Mouse (Mus musculus) monocyte, adult 2 months (primary cell): ENCODE results near the gene Adgrd1.

Experiments
- DNase-seq, 2 experiments: peaks; one replicate each; pipeline ENCODE4 v3.0.0; 2022; ENCODE audit warnings: low spot score in 2 of 2, low read depth in 1 of 2

Gene Adgrd1

GRCm38 (mm10) chr5:129189071-129189470 is 92.5 kb downstream of the Adgrd1 start:
- no peak for DNase-seq

DNA sequence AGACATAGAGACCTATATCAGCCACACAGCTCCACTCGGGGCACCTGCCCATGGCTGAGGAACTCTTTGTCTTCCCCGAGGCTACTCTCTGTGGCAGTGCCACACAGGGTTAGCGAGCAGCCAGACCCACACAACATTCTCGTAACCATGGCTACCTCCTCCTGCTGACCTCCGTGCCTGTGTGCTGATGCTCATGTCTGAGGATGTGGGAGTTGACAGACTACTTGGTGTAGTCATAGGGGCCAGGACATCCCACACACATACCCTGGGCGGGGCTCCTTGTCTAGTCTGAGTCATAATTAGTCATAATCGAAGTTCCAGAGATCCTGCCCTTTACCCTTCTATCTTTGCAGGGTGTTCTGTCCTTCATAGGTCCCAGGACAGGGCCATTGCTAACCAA is 93.5 kb downstream of the Adgrd1 start:
- no peak for DNase-seq

DNA sequence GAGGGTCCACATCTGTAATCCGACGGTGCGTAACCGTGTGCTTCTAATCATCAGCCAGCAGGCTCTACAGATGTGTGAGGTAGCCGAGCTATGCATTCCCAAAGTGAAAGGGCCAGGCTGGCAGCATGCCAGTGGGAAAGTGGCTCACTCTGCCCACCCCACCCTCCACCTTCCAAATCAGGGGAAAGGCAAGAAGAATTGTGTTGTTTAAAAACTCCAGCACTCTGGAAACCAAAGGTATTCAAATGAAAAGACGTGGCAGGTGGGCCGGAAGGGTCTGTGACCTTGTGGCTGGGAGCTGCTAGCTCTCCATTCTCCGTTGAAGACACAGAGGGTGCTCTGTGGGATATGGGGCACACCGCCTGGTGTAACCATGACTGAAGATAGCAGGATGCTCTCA is 100.0 kb downstream of the Adgrd1 start:
- no peak for DNase-seq

- DNase-seq: no peak
These were observed 100.5 kb downstream of the Adgrd1 start for GRCm38 (mm10) chr5:129196971-129197519.

DNA sequence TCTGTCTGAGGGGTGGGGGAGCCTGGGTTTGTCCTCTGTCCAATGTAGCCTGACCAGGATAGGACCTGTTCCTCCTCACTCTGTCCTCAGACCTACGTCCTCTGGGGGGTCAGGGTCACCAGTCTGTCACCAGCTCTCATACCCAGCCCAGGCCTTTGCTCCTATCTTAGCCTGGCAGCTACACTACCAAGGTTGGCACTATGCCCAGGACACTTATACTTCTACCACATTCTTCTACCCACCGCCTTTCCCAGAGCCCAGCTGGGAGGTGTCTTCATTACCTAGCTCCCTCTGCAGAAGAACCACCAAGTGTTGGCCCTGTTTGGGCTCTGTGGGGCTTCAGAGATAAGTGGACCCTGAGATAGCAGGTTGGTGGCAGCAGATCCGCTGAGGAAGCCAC is 103.6 kb downstream of the Adgrd1 start:
- no peak for DNase-seq

DNA sequence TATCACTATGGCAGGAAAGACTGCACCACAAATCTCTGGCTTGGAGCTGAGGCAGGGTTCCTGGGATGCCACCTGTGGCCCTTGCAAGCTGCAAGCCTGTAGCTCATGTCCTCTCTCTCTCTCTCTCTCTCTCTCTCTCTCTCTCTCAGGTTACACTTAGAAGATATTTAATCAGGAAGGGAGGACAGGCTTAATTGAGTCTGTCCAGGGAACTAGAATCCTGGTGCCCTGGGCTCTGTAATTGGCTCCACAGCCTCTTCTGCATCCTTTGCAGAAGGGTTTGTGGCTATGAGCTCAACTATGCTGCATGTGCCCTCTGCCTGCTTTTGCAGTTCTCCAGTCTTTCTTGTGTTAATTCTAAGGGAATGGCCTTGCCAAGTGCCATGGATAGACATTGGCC is 111.7 kb downstream of the Adgrd1 start:
- no peak for DNase-seq

DNA sequence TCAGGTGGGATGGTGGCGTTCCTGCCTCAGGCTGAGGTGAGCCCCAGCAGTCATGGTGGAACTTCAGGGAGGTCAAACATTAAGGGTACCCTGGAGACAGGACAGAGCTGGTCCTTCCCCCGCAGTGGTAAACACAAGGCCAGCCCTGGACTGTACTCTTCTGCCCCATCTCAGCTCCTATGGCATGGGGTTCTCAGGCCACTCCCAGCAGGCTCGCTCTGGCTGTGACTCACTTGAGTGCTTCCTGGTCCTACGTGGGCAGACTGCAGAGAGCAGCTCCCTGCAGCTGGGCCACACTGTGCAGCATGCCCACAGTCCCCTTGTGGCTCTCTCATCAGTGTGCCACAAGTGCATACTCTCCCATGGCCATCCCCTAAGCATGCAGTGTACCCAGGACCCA is 112.3 kb downstream of the Adgrd1 start:
- no peak for DNase-seq

DNA sequence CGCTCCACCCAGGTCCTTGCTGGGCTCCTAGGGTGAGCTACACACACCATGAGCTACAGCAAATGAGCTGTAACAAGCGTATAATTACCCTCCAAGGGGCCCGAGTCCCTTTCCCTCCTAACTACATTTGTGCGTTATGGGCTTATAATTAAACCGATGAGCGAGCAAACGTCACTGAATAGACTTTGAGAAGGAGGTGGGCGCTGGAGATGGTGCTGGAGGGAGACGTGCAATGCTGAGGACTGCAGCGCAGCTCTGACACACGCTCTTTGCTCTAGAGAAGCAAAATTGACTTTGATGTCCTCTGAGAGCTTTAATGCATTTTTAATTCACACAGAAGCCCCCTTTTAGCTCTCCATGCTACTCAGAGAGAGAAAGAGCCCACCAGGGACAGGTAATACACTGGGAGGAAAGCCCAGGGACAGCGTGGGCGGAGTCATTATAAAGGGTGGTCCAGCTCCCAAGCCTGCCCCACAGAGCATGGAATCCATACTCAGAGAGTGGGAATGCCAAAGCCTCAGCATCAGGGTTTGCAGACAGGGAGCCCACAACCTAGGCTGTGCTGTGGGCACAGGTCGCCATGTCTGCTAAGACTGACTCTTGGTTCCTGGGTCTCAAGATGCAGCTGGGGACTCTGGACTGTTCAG is 115.0 kb downstream of the Adgrd1 start:
- DNase-seq: no peak

DNA sequence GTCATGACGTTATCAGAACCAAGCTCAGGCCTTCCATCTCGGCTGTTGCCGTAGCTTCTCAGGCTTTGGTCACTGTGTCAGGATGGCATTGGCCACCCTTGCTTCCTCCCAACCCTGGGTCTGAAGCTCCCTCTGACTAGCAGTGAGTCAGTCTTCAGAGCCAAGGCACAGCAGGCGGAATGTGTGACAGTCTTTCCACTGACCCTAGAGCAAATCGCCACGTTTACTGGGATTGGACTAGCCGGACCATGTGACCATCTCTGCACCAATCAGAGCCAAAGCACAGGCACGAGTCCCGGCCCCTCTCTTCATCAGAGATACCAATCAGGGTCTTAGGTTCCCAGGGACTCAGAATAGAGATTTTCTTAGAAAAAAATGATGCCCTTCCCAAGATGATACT is 117.5 kb downstream of the Adgrd1 start:
- DNase-seq: no peak

DNA sequence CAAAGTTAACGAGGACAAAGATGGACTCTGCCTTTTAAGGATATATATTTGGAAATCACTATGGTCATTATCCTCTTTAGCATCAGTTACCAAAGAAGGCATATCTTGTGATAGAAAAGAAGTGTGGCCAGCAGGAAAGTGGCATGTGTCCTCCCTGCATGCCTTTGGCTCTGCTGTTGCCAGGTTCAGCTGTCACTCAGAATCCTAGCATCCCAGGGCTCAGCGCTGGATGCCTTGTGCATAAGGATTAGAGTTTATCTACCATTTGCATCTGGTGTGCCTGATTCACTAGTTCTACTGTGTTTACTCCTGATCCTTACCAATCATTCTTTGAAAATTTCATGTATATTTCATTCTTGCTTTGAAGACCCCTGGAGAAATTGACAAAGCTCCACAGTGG is 119.5 kb downstream of the Adgrd1 start:
- no peak for DNase-seq

GRCm38 (mm10) chr5:129217481-129218221 is 121.1 kb downstream of the Adgrd1 start:
- DNase-seq: no peak

DNA sequence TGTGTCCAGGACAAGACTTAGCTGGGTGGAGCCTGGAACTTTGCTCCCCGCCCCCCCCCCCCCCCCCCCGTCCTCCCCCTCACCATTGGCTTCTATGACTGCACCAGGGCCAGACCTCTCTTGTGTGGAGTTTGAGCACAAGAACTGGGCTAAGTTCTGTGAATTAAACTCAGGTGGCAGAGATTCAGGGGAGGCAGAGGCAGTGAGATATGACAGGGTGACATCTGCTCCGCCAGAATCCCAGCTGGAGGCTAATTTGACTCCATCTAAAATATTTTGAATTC is 121.6 kb downstream of the Adgrd1 start:
- DNase-seq: no peak

DNA sequence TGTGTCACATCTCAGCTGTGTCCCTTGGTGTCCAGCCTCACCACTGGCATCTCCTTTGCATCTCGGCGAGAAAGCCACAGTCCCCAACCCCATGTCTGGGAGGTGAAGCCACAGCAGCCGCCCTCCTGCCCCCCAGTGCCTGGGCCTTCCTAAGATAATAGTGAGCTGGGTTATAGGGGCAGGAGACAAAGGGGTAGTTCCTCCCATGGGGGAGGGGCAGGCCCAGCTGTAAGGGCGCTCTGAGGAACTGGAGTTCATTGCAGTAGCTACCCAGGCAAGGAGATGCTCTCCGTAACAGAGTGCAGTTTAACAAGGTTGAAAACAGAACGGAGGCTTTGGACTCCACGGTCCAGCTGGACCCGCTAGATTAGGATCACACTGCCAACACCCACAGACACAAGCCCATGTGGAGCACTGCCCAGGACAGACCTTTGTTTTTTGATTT is 122.0 kb downstream of the Adgrd1 start:
- no peak for DNase-seq

- DNase-seq: no peak
These were observed 122.7 kb downstream of the Adgrd1 start for GRCm38 (mm10) chr5:129219178-129219760.

DNA sequence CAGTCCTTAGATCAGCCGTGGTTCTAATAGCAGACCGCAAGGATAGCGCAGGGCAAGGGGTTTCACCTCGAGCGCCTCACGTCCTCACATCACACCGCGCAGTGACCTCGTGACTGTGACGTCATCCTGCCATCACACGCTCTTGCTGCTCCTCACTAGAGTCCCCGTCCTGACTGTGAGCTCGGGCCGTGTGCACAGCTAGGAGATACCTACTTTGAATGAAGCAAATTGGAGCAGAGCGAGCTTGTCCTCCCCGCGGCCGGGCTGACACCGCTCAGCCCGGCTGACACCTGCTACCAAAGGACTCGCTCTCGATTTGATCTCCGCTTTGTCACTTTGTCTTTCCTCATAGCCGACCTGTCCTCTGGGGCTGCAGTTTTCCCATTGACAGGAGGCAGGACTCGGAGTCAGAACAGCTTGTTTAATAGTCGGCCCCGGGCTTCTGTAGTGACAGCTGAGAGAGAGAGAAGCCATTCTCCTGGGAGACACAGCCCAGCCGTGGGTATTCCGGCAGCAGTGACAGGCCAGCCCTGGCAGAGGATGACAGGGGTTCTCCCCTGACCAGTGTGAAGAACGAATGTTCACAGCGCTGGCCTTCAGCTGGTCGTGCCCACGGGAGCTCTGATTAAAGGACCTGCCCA is 129.4 kb downstream of the Adgrd1 start:
- DNase-seq: no peak

DNA sequence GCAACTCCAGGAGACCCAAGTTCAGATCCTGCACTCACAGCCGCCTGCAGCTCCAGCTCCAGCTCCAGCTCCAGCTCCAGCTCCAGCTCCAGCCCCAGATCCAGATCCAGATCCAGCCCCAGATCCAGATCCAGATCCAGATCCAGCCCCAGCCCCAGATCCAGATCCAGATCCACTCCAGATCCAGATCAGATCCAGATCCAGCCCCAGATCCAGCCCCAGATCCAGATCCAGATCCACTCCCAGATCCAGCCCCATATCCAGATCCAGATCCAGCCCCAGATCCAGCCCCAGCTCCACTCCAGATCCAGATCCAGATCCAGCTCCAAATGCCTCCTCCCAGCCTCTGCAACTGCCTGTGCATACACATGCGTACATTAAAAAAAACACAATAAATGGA is 131.6 kb downstream of the Adgrd1 start:
- DNase-seq: no peak

- no peak for DNase-seq
These were observed 136.8 kb downstream of the Adgrd1 start for GRCm38 (mm10) chr5:129233301-129233700.

DNA sequence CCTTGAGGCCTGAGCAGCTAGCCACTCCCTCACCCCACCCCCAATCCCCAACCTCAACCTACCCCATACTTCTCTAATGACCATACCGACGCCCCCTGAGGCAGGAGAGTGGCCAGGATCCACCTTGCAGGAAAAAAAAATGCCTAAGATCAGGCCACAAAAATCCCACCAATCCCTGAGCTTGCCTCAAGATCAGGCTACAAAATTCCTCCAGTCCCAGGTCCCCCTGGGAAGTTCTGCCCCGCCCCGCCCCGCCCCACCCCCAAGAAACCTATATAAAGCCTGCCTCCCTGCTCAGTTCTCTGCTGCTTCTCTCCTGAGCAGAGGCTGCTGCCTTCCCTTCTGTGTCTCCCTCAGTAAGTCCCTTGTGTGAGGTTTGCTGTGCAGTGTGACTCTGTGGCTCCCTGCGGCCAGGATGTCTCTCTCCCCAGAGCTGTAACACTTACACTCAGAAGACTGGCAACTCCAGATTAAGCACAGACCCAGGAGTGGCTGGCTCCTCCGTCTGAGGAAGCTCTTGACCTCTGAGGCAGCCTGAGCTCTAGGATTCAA is 137.4 kb downstream of the Adgrd1 start:
- no peak for DNase-seq

GRCm38 (mm10) chr5:129236366-129236765 is 139.8 kb downstream of the Adgrd1 start:
- DNase-seq: no peak

- DNase-seq: no peak
These were observed 145.3 kb downstream of the Adgrd1 start for GRCm38 (mm10) chr5:129241865-129242264.

GRCm38 (mm10) chr5:129242265-129242664 is 145.7 kb downstream of the Adgrd1 start:
- DNase-seq: no peak

DNA sequence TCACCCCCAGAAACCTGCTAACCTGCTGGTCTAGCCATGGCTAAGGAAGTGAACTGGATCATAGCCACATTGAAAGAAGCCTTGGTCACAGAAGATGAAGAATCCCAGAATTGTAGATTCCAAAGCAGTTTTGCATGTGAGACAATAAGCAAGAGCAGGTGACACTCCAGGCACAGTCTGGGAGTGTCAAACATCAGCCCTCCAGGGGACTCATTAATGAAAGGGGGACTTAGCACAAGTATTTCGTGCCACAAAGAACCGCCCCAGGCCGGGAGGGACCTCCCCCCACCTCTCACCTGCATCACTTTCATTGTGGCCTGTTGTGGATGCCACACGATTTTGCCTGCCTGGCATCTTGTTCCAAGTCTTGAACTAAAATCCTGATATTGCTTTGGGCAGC is 146.6 kb downstream of the Adgrd1 start:
- DNase-seq: no peak
